Mouse (Mus musculus) lung, embryonic 14.5 days (tissue): ENCODE measurements around the gene Kras. TPM values are rescaled to one million over a fixed set of nuclear protein-coding genes. Genes with fewer than 3 reads are reported as not detected.
A peak's percentile ranks its signal among the peaks of the same experiment; 100 is the strongest.

Experiments used
- ATAC-seq: fragments of 200-750 bp; cut with Nextera tagmentation; 2 replicates; pipeline ENCODE4 v1.8.0; 2017; ENCODE audit warnings: mild to moderate bottlenecking, moderate TSS enrichment, moderate library complexity; ENCODE audit not compliant: insufficient read depth
- DNase-seq: peaks from one replicate; pipeline ENCODE4 v3.0.0-alpha.2; 2015
- H3K27ac ChIP-seq: fragments of 300-500 bp; sonication (generic); 2 replicates; pipeline ENCODE4 v1.5.1; 2014; ENCODE audit warnings: low read depth, mild to moderate bottlenecking, moderate library complexity
- H3K27me3 ChIP-seq: fragments of 300-500 bp; sonication (generic); 2 replicates; pipeline ENCODE4 v1.6.1; 2014; ENCODE audit warnings: low read length, control low read depth; ENCODE audit not compliant: insufficient read depth
- H3K36me3 ChIP-seq: fragments of 300-500 bp; sonication (generic); 2 replicates; pipeline ENCODE4 v1.6.1; 2014; ENCODE audit warnings: control low read depth; ENCODE audit not compliant: insufficient read depth
- H3K4me1 ChIP-seq: fragments of 300-500 bp; sonication (generic); 2 replicates; pipeline ENCODE4 v1.6.1; 2014; ENCODE audit warnings: antibody characterized with exemption, control low read depth; ENCODE audit not compliant: insufficient read depth
- H3K4me2 ChIP-seq: fragments of 300-500 bp; sonication (generic); 2 replicates; pipeline ENCODE4 v1.6.1; 2014; ENCODE audit warnings: mild to moderate bottlenecking
- H3K4me3 ChIP-seq: fragments of 300-500 bp; sonication (generic); 2 replicates; pipeline ENCODE4 v1.5.1; 2014; ENCODE audit warnings: low read depth, low read length
- H3K9ac ChIP-seq: fragments of 300-500 bp; sonication (generic); 2 replicates; pipeline ENCODE4 v1.6.1; 2014
- H3K9me3 ChIP-seq: fragments of 300-500 bp; sonication (generic); 2 replicates; pipeline ENCODE4 v1.6.1; 2016; ENCODE audit warnings: low read depth, low read length, control low read depth
- CTCF ChIP-seq: IDR thresholded peaks from 2 replicates; pipeline ENCODE4 v1.5.1; 2016; ENCODE audit warnings: antibody characterized with exemption, low read depth
- WGBS: fragments of 180-500 bp; shearing (Covaris S2); extraction: QIAGEN DNeasy Blood & Tissue Kit; methylation state at CpG from one replicate; pipeline ENCODE4 v1.1.7; 2014; 5-methylcytosine and 5-hydroxymethylcytosine counted together
- polyA plus RNA-seq: library from polyadenylated mRNA; unstranded; fragments of >200 nt; fragmentation: Nextera tagmentation; extraction: Ambion mirVana; gene quantifications from 2 replicates; pipeline ENCODE4 v1.2.1, GENCODE M21; 2014

Kras gene
- polyA plus RNA-seq, 1 experiment from 2014 or later = 116 TPM

- H3K4me3 ChIP-seq = peak overlapping the region; percentile 95
- ATAC-seq (no peak), DNase-seq (no peak)
- H3K27ac ChIP-seq = no peak overlapping the region
- 56% methylated on average over 3 of the region's 3 CpGs for WGBS
- peak overlapping the region; percentile 10; the same call in 1 of the 2 replicates for H3K9ac ChIP-seq
- H3K9me3 ChIP-seq = no peaks in the 10 kb centered on the region
- no peak for TF ChIP-seq CTCF
- no peaks in the 10 kb centered on the region for H3K4me1 ChIP-seq
- H3K4me2 ChIP-seq = peak overlapping the region; percentile 86
- H3K27me3 ChIP-seq = no peaks in the 10 kb centered on the region
- peaks cover 21% of the 10 kb centered on the region for H3K36me3 ChIP-seq
Observed at GRCm38 (mm10) chr6:145247886-145248285, 2.2 kb downstream of the Kras start.

DNA sequence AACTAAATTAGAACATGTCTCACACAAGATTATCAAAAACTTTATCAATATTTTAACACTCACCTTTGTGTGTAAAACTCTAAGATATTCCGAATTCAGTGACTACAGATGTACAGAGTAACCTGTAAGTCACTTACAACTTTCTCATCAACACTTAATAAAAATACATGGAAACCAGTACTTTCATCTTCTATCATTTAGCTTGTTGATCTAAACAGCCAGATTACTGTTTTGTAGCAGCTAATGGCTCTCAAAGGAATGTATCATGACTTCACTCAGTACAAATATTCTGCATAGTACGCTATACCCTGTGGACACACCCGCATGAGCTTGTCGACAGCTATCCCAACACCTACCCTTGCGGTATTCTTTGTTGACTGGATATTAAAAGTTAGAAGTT lies 3.2 kb downstream of the Kras start:
- DNase-seq (no peak), ATAC-seq (no peak)
- Histone ChIP-seq H3K9me3 (no peaks in the 10 kb centered on the region), H3K27me3 (no peaks in the 10 kb centered on the region), H3K27ac (no peak overlapping the region), H3K9ac (no peak overlapping the region), H3K4me1 (no peaks in the 10 kb centered on the region), H3K4me3 (no peak overlapping the region), H3K36me3 (peaks cover 23% of the 10 kb centered on the region), H3K4me2 (no peak overlapping the region)
- TF ChIP-seq CTCF = no peak
- WGBS = 80% methylated on average over 5 of the region's 5 CpGs

DNA sequence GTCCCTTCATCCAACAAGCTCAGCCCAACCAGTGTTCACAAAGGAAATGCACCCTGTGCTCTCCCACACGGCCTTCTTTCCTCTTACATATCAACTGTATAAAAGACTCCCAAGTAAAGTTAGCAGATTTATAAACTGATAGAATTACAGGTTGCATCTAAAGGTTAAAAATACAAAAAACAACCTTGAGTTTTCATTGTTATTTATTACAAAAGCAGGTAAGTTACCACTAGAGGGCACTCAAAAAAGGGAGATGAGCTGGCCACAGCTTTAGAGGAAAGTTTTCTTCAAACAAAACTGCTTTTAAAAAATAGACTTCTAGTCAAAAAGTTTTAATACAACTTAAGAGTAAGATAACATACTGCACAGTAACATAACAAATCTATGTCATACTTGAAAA lies 7.5 kb downstream of the Kras start:
- H3K9ac ChIP-seq = no peak overlapping the region
- ATAC-seq = no peak
- no peaks in the 10 kb centered on the region for H3K27me3 ChIP-seq
- no peaks in the 10 kb centered on the region for H3K9me3 ChIP-seq
- H3K4me2 ChIP-seq = no peak overlapping the region
- no peaks in the 10 kb centered on the region for H3K4me1 ChIP-seq
- H3K27ac ChIP-seq = no peak overlapping the region
- TF ChIP-seq CTCF = peak; percentile 60
- WGBS = 29% methylated on average over 1 of the region's 1 CpGs
- H3K36me3 ChIP-seq = peaks cover 48% of the 10 kb centered on the region
- DNase-seq = peak; percentile 79
- H3K4me3 ChIP-seq = no peak overlapping the region

- Histone ChIP-seq H3K4me3 (no peak overlapping the region), H3K4me2 (no peak overlapping the region), H3K27me3 (no peaks in the 10 kb centered on the region), H3K9ac (no peak overlapping the region), H3K9me3 (no peaks in the 10 kb centered on the region), H3K4me1 (no peaks in the 10 kb centered on the region), H3K36me3 (peaks cover 36% of the 10 kb centered on the region), H3K27ac (no peak overlapping the region)
- DNase-seq (no peak), ATAC-seq (no peak)
- 75% methylated on average over 6 of the region's 6 CpGs for WGBS
- no peak for TF ChIP-seq CTCF
Observed at GRCm38 (mm10) chr6:145240285-145240684, 9.8 kb downstream of the Kras start.

GRCm38 (mm10) chr6:145237148-145237547 lies 12.9 kb downstream of the Kras start:
- no peak for DNase-seq
- TF ChIP-seq CTCF = no peak
- no peak for ATAC-seq

GRCm38 (mm10) chr6:145235367-145235766 lies 14.7 kb downstream of the Kras start:
- H3K9me3 ChIP-seq = no peaks in the 10 kb centered on the region
- H3K4me1 ChIP-seq = no peaks in the 10 kb centered on the region
- no peak overlapping the region for H3K4me2 ChIP-seq
- H3K27me3 ChIP-seq = no peaks in the 10 kb centered on the region
- DNase-seq = no peak
- H3K36me3 ChIP-seq = peaks cover 42% of the 10 kb centered on the region
- no peak overlapping the region for H3K27ac ChIP-seq
- no peak for ATAC-seq
- no peak overlapping the region for H3K9ac ChIP-seq
- TF ChIP-seq CTCF = no peak
- 89% methylated on average over 6 of the region's 6 CpGs for WGBS
- H3K4me3 ChIP-seq = no peak overlapping the region

More at GRCm38 (mm10) chr6:145237148-145237547, 12.9 kb downstream of the Kras start:
- Histone ChIP-seq H3K4me1 (no peaks in the 10 kb centered on the region), H3K27me3 (no peaks in the 10 kb centered on the region), H3K9ac (no peak overlapping the region), H3K27ac (no peak overlapping the region), H3K36me3 (peaks cover 43% of the 10 kb centered on the region), H3K4me2 (no peak overlapping the region), H3K9me3 (no peaks in the 10 kb centered on the region), H3K4me3 (no peak overlapping the region)
- WGBS = 70% methylated on average over 4 of the region's 4 CpGs

GRCm38 (mm10) chr6:145234391-145234790 lies 15.6 kb downstream of the Kras start:
- no peaks in the 10 kb centered on the region for H3K9me3 ChIP-seq
- H3K4me2 ChIP-seq = no peak overlapping the region
- no peak for TF ChIP-seq CTCF
- H3K27ac ChIP-seq = no peak overlapping the region
- no peak for ATAC-seq
- H3K27me3 ChIP-seq = no peaks in the 10 kb centered on the region
- no peak overlapping the region for H3K9ac ChIP-seq
- H3K36me3 ChIP-seq = peaks cover 42% of the 10 kb centered on the region
- no peaks in the 10 kb centered on the region for H3K4me1 ChIP-seq
- WGBS = 71% methylated on average over 1 of the region's 1 CpGs
- DNase-seq = no peak
- no peak overlapping the region for H3K4me3 ChIP-seq

GRCm38 (mm10) chr6:145226296-145226695 lies 23.7 kb downstream of the Kras start:
- no peak overlapping the region for H3K9ac ChIP-seq
- H3K36me3 ChIP-seq = peaks cover 46% of the 10 kb centered on the region
- no peaks in the 10 kb centered on the region for H3K4me1 ChIP-seq
- WGBS = 85% methylated on average over 3 of the region's 3 CpGs
- H3K4me2 ChIP-seq = no peak overlapping the region
- no peaks in the 10 kb centered on the region for H3K27me3 ChIP-seq
- no peak overlapping the region for H3K27ac ChIP-seq
- DNase-seq = no peak
- no peak overlapping the region for H3K4me3 ChIP-seq
- no peaks in the 10 kb centered on the region for H3K9me3 ChIP-seq
- ATAC-seq = no peak
- no peak for TF ChIP-seq CTCF
